22 mouse cellular contexts compared by ENCODE assay signal in the genomic region with DNA sequence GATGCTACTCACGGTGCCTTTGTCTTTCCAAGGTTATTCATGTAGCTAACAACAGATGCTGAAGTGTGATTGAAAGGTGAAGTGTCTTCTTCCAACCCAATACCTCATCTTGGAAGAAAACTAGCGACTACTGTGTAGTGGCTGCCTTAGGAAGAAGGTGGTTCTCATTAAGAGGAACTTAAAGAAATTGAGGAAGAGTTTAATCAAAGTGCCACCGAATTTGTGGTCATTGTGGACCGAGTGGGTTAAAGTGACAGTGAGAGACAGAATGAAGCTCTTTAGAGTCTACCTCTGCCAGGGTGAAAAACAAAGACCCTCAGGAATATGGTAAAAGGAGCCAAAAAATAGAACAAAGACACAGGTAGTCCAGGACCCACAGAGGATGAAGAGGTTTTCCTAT.
"Had no signal": no experiment of that assay in that cellular context is flagged by ENCODE, and none has a peak within 500 bp of the region (broad histone marks: within the 10 kb centered on the region; RNA-seq: fewer than 3 reads in every experiment).

No protein-coding gene starts in this region.

- ATAC-seq: hindbrain, embryonic 16.5 days; inflammation-experienced regulatory T-cells, adult 6 months; intestine, embryonic 15.5 days; intestine, postnatal 0 days had no signal

- DNase-seq: gastrocnemius, adult 2 months; gastrocnemius, postnatal 10 days; gastrocnemius, postnatal 36 days; kidney, adult 18-20 months; kidney, adult 8-10 months; kidney, postnatal 10 days; kidney, postnatal 25 days; layer of hippocampus, adult 9-11 months; layer of hippocampus, postnatal 36 days; left cerebral cortex, postnatal 4 days; liver, embryonic 13.5 days had no signal

- H3K9me3 ChIP-seq: heart, embryonic 15.5 days; intestine, embryonic 15.5 days; limb, embryonic 13.5 days; limb, embryonic 15.5 days; liver, embryonic 13.5 days; liver, embryonic 15.5 days had no signal

- H3K4me1 ChIP-seq: intestine, embryonic 15.5 days; limb, embryonic 13.5 days; liver, embryonic 13.5 days; liver, embryonic 15.5 days had no signal

- H3K27ac ChIP-seq: gastrocnemius, adult 2 months; heart, embryonic 13.5 days; heart, embryonic 15.5 days; hindbrain, embryonic 14.5 days; intestine, embryonic 15.5 days; limb, embryonic 13.5 days; limb, embryonic 15.5 days; liver, embryonic 13.5 days; liver, embryonic 15.5 days had no signal

- H3K9ac ChIP-seq: heart, embryonic 13.5 days; heart, embryonic 15.5 days; hindbrain, embryonic 14.5 days; intestine, embryonic 15.5 days; limb, embryonic 13.5 days; limb, embryonic 15.5 days; liver, embryonic 13.5 days; liver, embryonic 15.5 days had no signal

- H3K27me3 ChIP-seq: heart, embryonic 13.5 days; heart, embryonic 15.5 days; intestine, embryonic 15.5 days; limb, embryonic 13.5 days; limb, embryonic 15.5 days; liver, embryonic 13.5 days; liver, embryonic 15.5 days had no signal

- H3K36me3 ChIP-seq: intestine, embryonic 15.5 days; limb, embryonic 15.5 days; liver, embryonic 13.5 days; liver, embryonic 15.5 days had no signal

- H3K4me2 ChIP-seq: heart, embryonic 11.5 days; heart, embryonic 13.5 days; heart, embryonic 15.5 days; hindbrain, embryonic 14.5 days; intestine, embryonic 15.5 days; limb, embryonic 13.5 days; limb, embryonic 15.5 days; liver, embryonic 13.5 days; liver, embryonic 15.5 days had no signal

- H3K4me3 ChIP-seq: gastrocnemius, adult 2 months; heart, embryonic 13.5 days; heart, embryonic 15.5 days; intestine, embryonic 15.5 days; limb, embryonic 13.5 days; limb, embryonic 15.5 days; liver, embryonic 13.5 days; liver, embryonic 15.5 days had no signal
